Mouse (Mus musculus): ENCODE measurements at regions not wholly inside any gene's neighbourhood (a gene's known extent, or its start where the extent isn't known, plus 50 kb on each side); places are given as distances from the start of the nearest gene placed in this dataset.

DNA sequence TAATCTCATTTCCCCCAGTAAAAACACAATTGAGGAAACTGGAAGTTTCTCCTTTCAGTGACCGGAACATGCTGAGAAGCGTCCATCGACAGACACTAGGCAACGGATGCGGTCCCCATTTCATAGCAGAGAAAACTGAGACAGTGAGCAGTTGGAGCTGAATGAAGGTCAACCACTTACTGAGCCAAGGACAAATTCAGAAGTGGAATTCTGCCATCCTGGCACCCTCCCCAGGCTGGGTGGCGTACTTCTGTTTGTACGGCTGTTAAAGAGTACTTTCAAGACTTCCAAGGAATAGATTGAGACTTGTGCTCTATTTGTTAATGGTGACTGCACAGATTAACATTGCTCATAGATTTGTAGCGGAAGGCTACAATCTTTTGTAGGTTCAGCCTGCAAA is 54.2 kb upstream of the Bhlhe40 start:
- peak; percentile 50 to 64 for DNase-seq (ENCODE audit: low spot score in 2 of 2)

DNA sequence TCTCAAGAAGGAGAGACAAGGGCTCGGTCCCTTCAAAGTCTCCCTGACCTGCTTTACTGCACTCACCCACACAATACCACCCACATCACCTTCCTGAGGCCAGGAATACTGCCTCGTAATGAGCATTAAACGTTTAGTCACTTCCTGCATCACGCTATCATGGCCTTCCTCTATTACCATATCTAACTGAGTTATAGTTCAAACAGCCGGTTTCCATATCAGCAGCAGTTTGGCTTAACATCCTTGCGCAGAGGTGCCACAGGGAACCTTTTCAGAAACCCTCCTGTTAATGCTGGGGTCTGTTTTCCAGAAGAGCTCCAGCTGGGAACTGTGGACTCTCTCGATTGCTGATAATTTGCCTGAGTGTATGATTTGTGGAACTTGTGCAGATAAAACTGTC is 52.1 kb upstream of the Bhlhe40 start:
- DNase-seq (ENCODE audit: low spot score in 2 of 2): no peak
